Mouse (Mus musculus): ENCODE measurements at regions not wholly inside any gene's neighbourhood (a gene's known extent, or its start where the extent isn't known, plus 50 kb on each side); places are given as distances from the start of the nearest gene placed in this dataset.

GRCm38 (mm10) chr1:88564825-88565224 lies 55.0 kb upstream of the Glrp1 start:
- no peak for TF ChIP-seq POLR2A (IDR thresholded peaks at IDR 0.05; ENCODE audit: control insufficient read depth, extremely low read depth, insufficient read depth, low read length, poor library complexity)
- no peak for TF ChIP-seq CTCF (IDR thresholded peaks at IDR 0.05; ENCODE audit: borderline replicate concordance, control insufficient read depth, extremely low read depth, insufficient read depth, low read length, poor library complexity)

All from thymus, adult 2 months (tissue).